Comparison of ENCODE assay signal across 11 mouse cellular contexts in genomic region chr11:96333241-96334001, GRCm38 (mm10). TPM values are rescaled to one million over a fixed set of nuclear protein-coding genes. Genes with fewer than 3 reads are reported as not detected.
DNase-seq lines count a peak whose midpoint lies in the region; ATAC-seq and TF ChIP-seq lines count a peak whose summit lies in the region.
"Had no signal": no experiment of that assay in that cellular context is flagged by ENCODE, and none has a peak within 500 bp of the region (broad histone marks: within the 10 kb centered on the region; RNA-seq: fewer than 3 reads in every experiment).

No protein-coding gene starts in this region.

- H3K27me3 ChIP-seq in heart, embryonic 14.5 days (ENCODE audit: control insufficient read depth, insufficient read depth, low read length), result peaks cover 100% of the 10 kb centered on the region
- peaks cover 100% of the 10 kb centered on the region for H3K27me3 ChIP-seq in E14TG2a.4 (ENCODE audit: insufficient read depth, low read length)
- H3K27me3 ChIP-seq in hindbrain, embryonic 11.5 days (ENCODE audit: control insufficient read depth, insufficient read depth, low read length), result peaks cover 90% of the 10 kb centered on the region
- H3K27me3 ChIP-seq in liver, embryonic 11.5 days (replicated peaks; ENCODE audit: control insufficient read depth, insufficient read depth, low read length), result peaks cover 99% of the 10 kb centered on the region

- no peak for TF ChIP-seq CTCF in E14TG2a.4 (conservative IDR thresholded peaks at IDR 0.05; ENCODE audit: low read length)

- H3K4me3 ChIP-seq in heart, embryonic 14.5 days (ENCODE audit: control insufficient read depth in 1 of 2, insufficient read depth in 1 of 2, low read depth in 1 of 2, low read length in 2 of 2), result peak overlapping the region; percentile 30 to 33
- peak overlapping the region; percentile 51 for H3K4me3 ChIP-seq in E14TG2a.4 (replicated peaks; ENCODE audit: low read length)
- peak overlapping the region; percentile 56 for H3K4me3 ChIP-seq in hindbrain, embryonic 11.5 days (ENCODE audit: low read depth, low read length)
- H3K4me3 ChIP-seq in liver, embryonic 11.5 days (ENCODE audit: low read depth, low read length), result peak overlapping the region; percentile 37

- no peak overlapping the region for H3K27ac ChIP-seq in heart, embryonic 14.5 days (replicated peaks in 1 of 2; ENCODE audit: control insufficient read depth in 1 of 2, insufficient read depth in 1 of 2, low read depth in 2 of 2, low read length in 2 of 2)
- H3K27ac ChIP-seq in hindbrain, embryonic 11.5 days (ENCODE audit: low read depth, low read length), result peak overlapping the region; percentile 98
- H3K27ac ChIP-seq in liver, embryonic 11.5 days (ENCODE audit: low read depth, low read length), result peak overlapping the region; percentile 65

- no peak for ATAC-seq in heart, embryonic 14.5 days (ENCODE audit: insufficient number of reproducible peaks, insufficient read depth, low FRiP score, low read depth)
- no peak for ATAC-seq in hindbrain, embryonic 11.5 days (ENCODE audit: low FRiP score)
- no peak for ATAC-seq in liver, embryonic 11.5 days (replicated peaks; ENCODE audit: low FRiP score)

- no peaks in the 10 kb centered on the region for H3K36me3 ChIP-seq in heart, embryonic 14.5 days (ENCODE audit: control insufficient read depth, insufficient read depth, low read length)
- no peaks in the 10 kb centered on the region for H3K36me3 ChIP-seq in E14TG2a.4 (ENCODE audit: insufficient read depth, low read length)
- no peaks in the 10 kb centered on the region for H3K36me3 ChIP-seq in hindbrain, embryonic 11.5 days (ENCODE audit: control insufficient read depth, insufficient read depth, low read length)
- H3K36me3 ChIP-seq in liver, embryonic 11.5 days (ENCODE audit: control insufficient read depth, insufficient read depth, low read length), result no peaks in the 10 kb centered on the region

- 11% methylated on average over 17 of the region's 17 CpGs for WGBS in heart, embryonic 14.5 days
- 1% methylated on average over 17 of the region's 17 CpGs for WGBS in hindbrain, embryonic 11.5 days
- WGBS in liver, embryonic 11.5 days, result 31% methylated on average over 17 of the region's 17 CpGs

- H3K9me3 ChIP-seq in heart, embryonic 14.5 days (ENCODE audit: control insufficient read depth, low read length), result no peaks in the 10 kb centered on the region
- peaks cover 13% of the 10 kb centered on the region for H3K9me3 ChIP-seq in E14TG2a.4 (ENCODE audit: low read length)
- no peaks in the 10 kb centered on the region for H3K9me3 ChIP-seq in hindbrain, embryonic 11.5 days (ENCODE audit: control insufficient read depth, low read length)
- no peaks in the 10 kb centered on the region for H3K9me3 ChIP-seq in liver, embryonic 11.5 days (ENCODE audit: control insufficient read depth, low read length)

- H3K9ac ChIP-seq in heart, embryonic 14.5 days (ENCODE audit: low read length), result peak overlapping the region; percentile 42; the same call in 1 of the 2 replicates
- peak overlapping the region; percentile 96 for H3K9ac ChIP-seq in hindbrain, embryonic 11.5 days (ENCODE audit: low read depth, low read length)
- H3K9ac ChIP-seq in liver, embryonic 11.5 days (ENCODE audit: low read depth, low read length), result peak overlapping the region; percentile 39

- DNase-seq in heart, postnatal 10 days, result no peak
- peak; percentile 54 for DNase-seq in hindbrain, embryonic 11.5 days (ENCODE audit: low spot score)
- no peak for DNase-seq in liver, embryonic 11.5 days (ENCODE audit: low spot score)
- DNase-seq in gastrocnemius, adult 18-20 months (ENCODE audit: low spot score), result no peak
- no peak for DNase-seq in thymus, postnatal 36 days
- no peak for DNase-seq in thymus, postnatal 14 days
- DNase-seq: gastrocnemius, postnatal 36 days; layer of hippocampus, adult 9-11 months had no signal

- intact Hi-C loops in heart, postnatal 10 days (cut with DNase I), result no loop called here

- H3K4me1 ChIP-seq in heart, embryonic 14.5 days (ENCODE audit: control insufficient read depth in 2 of 2, insufficient read depth in 2 of 2, low read length in 2 of 2), result peaks cover 0 to 3% of the 10 kb centered on the region in 2 experiments; a peak in 1 of 4 replicates
- peaks cover 39% of the 10 kb centered on the region for H3K4me1 ChIP-seq in E14TG2a.4 (replicated peaks; ENCODE audit: low read depth, low read length)
- H3K4me1 ChIP-seq in hindbrain, embryonic 11.5 days (replicated peaks; ENCODE audit: control insufficient read depth, insufficient read depth, low read length), result no peaks in the 10 kb centered on the region; the same call in 1 of the 2 replicates
- peaks cover 17% of the 10 kb centered on the region for H3K4me1 ChIP-seq in liver, embryonic 11.5 days (replicated peaks; ENCODE audit: control insufficient read depth, insufficient read depth, low read length)

- peak overlapping the region; percentile 49 for H3K4me2 ChIP-seq in heart, embryonic 14.5 days (ENCODE audit: low read length)
- H3K4me2 ChIP-seq in hindbrain, embryonic 11.5 days (replicated peaks; ENCODE audit: low read depth, low read length), result peak overlapping the region; percentile 79
- peak overlapping the region; percentile 54 for H3K4me2 ChIP-seq in liver, embryonic 11.5 days

RNA-seq across cellular contexts. Expression of gene Hoxb3, which starts 10.3 kb away (rescaled TPM):
- 0.31 and 0.43 TPM in 2 replicates for polyA plus RNA-seq in heart, embryonic 14.5 days (2014; fragmentation: Nextera tagmentation; extraction: Ambion mirVana)
- 1 to 10 TPM; 1.1 TPM for total RNA-seq in heart, postnatal 10 days (2021)
- 10.5 and 13.1 TPM in 2 replicates for polyA plus RNA-seq in hindbrain, embryonic 11.5 days (2014; fragmentation: Nextera tagmentation; extraction: Ambion mirVana)
- 0.97 and 1.3 TPM in 2 replicates for polyA plus RNA-seq in liver, embryonic 11.5 days (2014; fragmentation: Nextera tagmentation; extraction: Ambion mirVana)
- total RNA-seq in gastrocnemius, adult 18-20 months (2021), result under 1 TPM; 0.21 to 0.39 TPM

RNA-seq across cellular contexts. Expression of gene Hoxb4, which starts 15.4 kb away (rescaled TPM):
- polyA plus RNA-seq in heart, embryonic 14.5 days (2014; fragmentation: Nextera tagmentation; extraction: Ambion mirVana), result 0.09 and 0.15 TPM in 2 replicates
- 1 to 10 TPM; 1.1 TPM for total RNA-seq in heart, postnatal 10 days (2021)
- polyA plus RNA-seq in hindbrain, embryonic 11.5 days (2014; fragmentation: Nextera tagmentation; extraction: Ambion mirVana), result 3.5 and 5.1 TPM in 2 replicates
- polyA plus RNA-seq in liver, embryonic 11.5 days (2014; fragmentation: Nextera tagmentation; extraction: Ambion mirVana), result 0.71 and 1.1 TPM in 2 replicates
- under 1 TPM; 0.16 to 0.31 TPM for total RNA-seq in gastrocnemius, adult 18-20 months (2021)

RNA-seq across cellular contexts. Expression of gene Hoxb2, which starts 16.9 kb away (rescaled TPM):
- polyA plus RNA-seq in heart, embryonic 14.5 days (2014; fragmentation: Nextera tagmentation; extraction: Ambion mirVana), result 2.0 and 2.9 TPM in 2 replicates
- total RNA-seq in heart, postnatal 10 days (2021), result 1 to 10 TPM; 1.6 to 1.7 TPM
- polyA plus RNA-seq in hindbrain, embryonic 11.5 days (2014; fragmentation: Nextera tagmentation; extraction: Ambion mirVana), result 64.9 and 67.5 TPM in 2 replicates
- 11.2 and 11.3 TPM in 2 replicates for polyA plus RNA-seq in liver, embryonic 11.5 days (2014; fragmentation: Nextera tagmentation; extraction: Ambion mirVana)
- total RNA-seq in gastrocnemius, adult 18-20 months (2021), result not detected

RNA-seq across cellular contexts. Expression of gene Hoxb5, which starts 30.3 kb away (rescaled TPM):
- 0.27 TPM in 1 of 2 replicates, not detected in the other for polyA plus RNA-seq in heart, embryonic 14.5 days (2014; fragmentation: Nextera tagmentation; extraction: Ambion mirVana)
- total RNA-seq in heart, postnatal 10 days (2021), result under 1 TPM; 0.45 to 0.62 TPM
- 33.1 and 42.5 TPM in 2 replicates for polyA plus RNA-seq in hindbrain, embryonic 11.5 days (2014; fragmentation: Nextera tagmentation; extraction: Ambion mirVana)
- polyA plus RNA-seq in liver, embryonic 11.5 days (2014; fragmentation: Nextera tagmentation; extraction: Ambion mirVana), result 3.7 and 4.5 TPM in 2 replicates
- total RNA-seq in gastrocnemius, adult 18-20 months (2021), result under 1 TPM; 0.09 to 0.14 TPM

RNA-seq across cellular contexts. Expression of gene Hoxb1, which starts 32.1 kb away (rescaled TPM):
- polyA plus RNA-seq in heart, embryonic 14.5 days (2014; fragmentation: Nextera tagmentation; extraction: Ambion mirVana), result 0.09 TPM in 1 of 2 replicates, not detected in the other
- not detected for total RNA-seq in heart, postnatal 10 days (2021)
- 7.3 and 8.2 TPM in 2 replicates for polyA plus RNA-seq in hindbrain, embryonic 11.5 days (2014; fragmentation: Nextera tagmentation; extraction: Ambion mirVana)
- polyA plus RNA-seq in liver, embryonic 11.5 days (2014; fragmentation: Nextera tagmentation; extraction: Ambion mirVana), result 0.73 and 0.85 TPM in 2 replicates
- not detected for total RNA-seq in gastrocnemius, adult 18-20 months (2021)
- total RNA-seq: gastrocnemius, postnatal 36 days; megakaryocyte progenitor cell, adult 5-6 weeks had no signal

Comparison
In these comparisons a context has a peak if more than half of its experiments do, and no peak if none do; other contexts are left out.
1. H3K27ac ChIP-seq: peak in hindbrain, embryonic 11.5 days (single experiment) and liver, embryonic 11.5 days (single experiment); none in heart, embryonic 14.5 days (0 of 2).
2. H3K9ac ChIP-seq: peak in every context shown above with its lines; median percentile 96 in hindbrain, embryonic 11.5 days; 42 in heart, embryonic 14.5 days; 39 in liver, embryonic 11.5 days.
3. Peak in every context shown above with its lines, with median percentiles within 50 percentile points of each other: H3K4me2 ChIP-seq and H3K4me3 ChIP-seq.